Mouse (Mus musculus) megakaryocyte, embryonic 14.5 days (primary cell): ENCODE measurements around the gene C2cd4a. TPM values are rescaled to one million over a fixed set of nuclear protein-coding genes. Genes with fewer than 3 reads are reported as not detected.

Experiments used
- H3K27me3 ChIP-seq: replicated peaks from 2 replicates; pipeline ENCODE3; 2012; ENCODE audit warnings: inconsistent platforms
- H3K36me3 ChIP-seq: replicated peaks from 2 replicates; pipeline ENCODE3; 2012; ENCODE audit warnings: low read length, inconsistent platforms, mixed read lengths
- H3K4me1 ChIP-seq: 2 replicates; pipeline ENCODE4 v1.6.1; 2012; ENCODE audit warnings: inconsistent platforms
- H3K4me3 ChIP-seq: replicated peaks from 2 replicates; pipeline ENCODE3; 2012; ENCODE audit warnings: moderate library complexity, mild to moderate bottlenecking, inconsistent platforms
- H3K9me3 ChIP-seq: 2 replicates; pipeline ENCODE4 v1.6.1; 2012; ENCODE audit warnings: inconsistent platforms
- FLI1 ChIP-seq: IDR thresholded peaks from 2 replicates; pipeline ENCODE4 v1.6.1; 2012; ENCODE audit warnings: low read length, inconsistent platforms, mixed read lengths
- GATA1 ChIP-seq: IDR thresholded peaks from 3 replicates; pipeline ENCODE4 v1.6.1; 2012; ENCODE audit warnings: mixed read lengths, low read length, inconsistent platforms, borderline replicate concordance
- polyA plus RNA-seq: library from polyadenylated mRNA; stranded (reverse); fragments of >175 nt; gene quantifications from 2 replicates; pipeline ENCODE4 v1.2.3, GENCODE M21; 2012; ENCODE audit warnings: low replicate concordance; ENCODE audit not compliant: insufficient read depth

The C2cd4a gene
- polyA plus RNA-seq, 1 experiment = not detected

DNA sequence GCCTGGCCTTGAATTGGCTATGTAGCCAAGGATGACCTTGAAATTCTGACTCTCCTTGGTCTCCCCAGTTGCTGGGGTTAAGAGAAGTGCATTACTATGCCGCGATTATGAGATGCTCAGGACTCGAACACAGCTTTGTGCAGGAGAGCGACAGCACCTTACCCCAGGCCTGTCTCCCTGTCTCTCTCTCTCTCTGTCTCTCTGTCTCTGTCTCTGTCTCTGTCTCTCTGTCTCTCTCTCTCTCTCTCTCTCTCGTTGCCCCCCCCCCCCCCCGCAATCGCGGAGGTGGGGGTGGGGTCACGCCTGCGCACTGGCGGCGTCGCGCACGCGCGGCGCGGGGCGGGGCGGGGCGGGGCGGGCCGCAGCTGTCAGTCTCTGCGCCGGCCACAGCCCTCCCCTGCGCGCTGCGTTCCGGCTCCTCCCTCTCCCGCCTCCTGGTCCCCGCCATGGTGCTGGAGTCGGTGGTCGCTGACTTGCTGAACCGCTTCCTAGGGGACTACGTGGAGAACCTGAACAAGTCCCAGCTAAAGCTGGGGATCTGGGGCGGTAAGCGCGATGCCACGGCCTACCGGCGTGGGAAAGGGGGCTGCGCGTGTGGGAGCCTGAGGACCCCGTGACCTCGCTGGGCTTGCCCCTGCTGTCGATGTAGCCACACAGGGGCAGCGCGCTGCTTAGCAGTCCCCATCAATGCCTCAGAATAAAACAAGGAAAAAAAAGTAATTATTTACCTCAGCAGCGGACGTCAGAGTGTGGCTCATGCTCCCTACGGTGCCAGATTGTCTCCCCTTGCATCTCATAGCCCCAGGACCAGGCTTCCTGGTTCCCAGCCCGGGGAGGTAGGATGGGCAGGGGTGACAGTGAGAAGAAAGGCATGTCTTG lies 8.1 kb upstream of the C2cd4a start, which contains the start of gene Vps13c:
Gene Vps13c (plus strand): TSS at position 416 of the 879 bp plus-strand sequence.
- TF ChIP-seq FLI1 = no peak
- TF ChIP-seq GATA1 = no peak
- Histone ChIP-seq H3K27me3 (peaks cover 3% of the 10 kb centered on the region), H3K36me3 (no peaks in the 10 kb centered on the region), H3K4me3 (peak within 1 kb of the TSS; percentile 99), H3K4me1 (peaks cover 44% of the 10 kb centered on the region), H3K9me3 (no peaks in the 10 kb centered on the region)

DNA sequence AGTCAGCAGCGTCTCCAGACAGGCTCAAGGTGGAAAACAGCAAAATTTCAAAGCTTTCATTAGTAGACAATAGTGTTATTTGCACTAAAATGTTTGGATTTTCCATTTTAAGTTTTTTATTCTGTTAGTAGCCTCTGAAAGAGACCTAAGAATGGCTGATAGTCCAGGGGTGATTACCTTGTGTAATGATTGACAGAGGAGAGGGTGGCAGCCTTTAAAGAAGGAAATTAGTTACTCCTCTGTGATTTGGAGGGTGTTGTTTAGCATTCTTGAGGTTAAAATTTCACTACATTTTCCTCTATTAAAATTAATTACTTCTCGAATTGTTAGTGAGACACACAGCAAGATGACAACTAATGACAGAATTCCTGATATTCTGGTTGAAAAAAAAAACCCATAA lies 5.2 kb upstream of the C2cd4a start:
- Histone ChIP-seq H3K36me3 (no peaks in the 10 kb centered on the region), H3K27me3 (peaks cover 23% of the 10 kb centered on the region), H3K4me1 (peaks cover 24% of the 10 kb centered on the region), H3K4me3 (no peak overlapping the region), H3K9me3 (peaks cover 4% of the 10 kb centered on the region)
- TF ChIP-seq GATA1 = no peak
- TF ChIP-seq FLI1 = no peak

DNA sequence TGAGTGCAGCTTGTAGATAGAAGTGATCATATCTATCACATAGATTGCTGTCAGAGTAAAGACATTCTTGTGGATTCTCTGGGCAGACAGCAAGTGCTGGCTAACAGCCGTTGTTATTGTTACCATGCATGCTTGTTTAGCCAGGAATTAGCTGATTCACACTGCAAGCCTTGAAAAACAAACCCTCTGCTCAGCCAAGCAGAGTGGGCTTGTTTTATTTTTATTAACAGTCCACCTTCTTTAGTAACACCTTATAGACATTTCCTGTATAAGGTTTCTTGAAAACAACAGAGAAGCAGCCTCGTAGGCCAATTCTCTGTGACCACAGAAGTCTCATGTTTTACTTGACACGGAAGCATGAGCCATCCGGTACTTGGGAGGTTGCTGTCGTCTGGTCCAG lies 2.4 kb upstream of the C2cd4a start:
- no peak overlapping the region for H3K4me3 ChIP-seq
- peaks cover 49% of the 10 kb centered on the region for H3K27me3 ChIP-seq
- peaks cover 4% of the 10 kb centered on the region for H3K9me3 ChIP-seq
- no peaks in the 10 kb centered on the region for H3K36me3 ChIP-seq
- peaks cover 21% of the 10 kb centered on the region for H3K4me1 ChIP-seq
- TF ChIP-seq GATA1 (no peak), FLI1 (no peak)

DNA sequence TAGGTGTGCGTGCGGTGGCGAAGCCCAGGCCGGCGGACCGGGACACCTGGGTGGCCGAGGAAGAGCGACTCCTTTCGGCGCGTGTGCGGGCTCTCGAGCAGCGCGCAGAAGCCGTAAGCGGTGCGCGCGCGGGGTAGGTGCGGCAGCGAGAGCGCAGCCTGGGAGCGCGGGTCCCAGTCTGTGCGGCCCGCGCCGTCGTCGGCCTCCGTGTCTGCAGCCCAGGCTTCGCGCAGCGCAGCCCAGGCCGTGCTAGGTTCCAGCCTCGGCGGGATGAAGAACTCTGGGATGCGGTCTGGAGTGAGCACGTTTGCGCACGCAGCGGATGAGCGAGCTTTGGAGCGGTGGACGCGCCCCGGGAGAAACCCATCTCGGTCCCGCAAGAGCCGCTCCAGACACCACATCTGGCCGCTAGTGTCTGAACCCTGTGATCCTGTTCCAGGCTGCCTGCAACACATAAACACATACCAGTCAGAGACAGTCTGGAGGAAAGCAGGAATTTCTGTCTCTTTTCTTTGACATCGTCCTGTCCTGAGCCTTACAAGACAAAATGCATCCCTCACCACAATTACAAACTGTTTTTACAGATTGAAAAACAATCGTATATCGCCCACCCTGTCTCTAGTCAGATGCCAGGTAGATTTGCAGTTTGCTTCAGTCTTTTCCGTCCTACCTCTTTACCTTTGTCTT lies 628 bp downstream of the C2cd4a start:
- no peak for TF ChIP-seq GATA1
- no peak for TF ChIP-seq FLI1
- no peaks in the 10 kb centered on the region for H3K36me3 ChIP-seq
- peaks cover 60% of the 10 kb centered on the region for H3K27me3 ChIP-seq
- H3K9me3 ChIP-seq = peaks cover 4% of the 10 kb centered on the region
- H3K4me1 ChIP-seq = peaks cover 21% of the 10 kb centered on the region
- peak overlapping the region; percentile 88 for H3K4me3 ChIP-seq

DNA sequence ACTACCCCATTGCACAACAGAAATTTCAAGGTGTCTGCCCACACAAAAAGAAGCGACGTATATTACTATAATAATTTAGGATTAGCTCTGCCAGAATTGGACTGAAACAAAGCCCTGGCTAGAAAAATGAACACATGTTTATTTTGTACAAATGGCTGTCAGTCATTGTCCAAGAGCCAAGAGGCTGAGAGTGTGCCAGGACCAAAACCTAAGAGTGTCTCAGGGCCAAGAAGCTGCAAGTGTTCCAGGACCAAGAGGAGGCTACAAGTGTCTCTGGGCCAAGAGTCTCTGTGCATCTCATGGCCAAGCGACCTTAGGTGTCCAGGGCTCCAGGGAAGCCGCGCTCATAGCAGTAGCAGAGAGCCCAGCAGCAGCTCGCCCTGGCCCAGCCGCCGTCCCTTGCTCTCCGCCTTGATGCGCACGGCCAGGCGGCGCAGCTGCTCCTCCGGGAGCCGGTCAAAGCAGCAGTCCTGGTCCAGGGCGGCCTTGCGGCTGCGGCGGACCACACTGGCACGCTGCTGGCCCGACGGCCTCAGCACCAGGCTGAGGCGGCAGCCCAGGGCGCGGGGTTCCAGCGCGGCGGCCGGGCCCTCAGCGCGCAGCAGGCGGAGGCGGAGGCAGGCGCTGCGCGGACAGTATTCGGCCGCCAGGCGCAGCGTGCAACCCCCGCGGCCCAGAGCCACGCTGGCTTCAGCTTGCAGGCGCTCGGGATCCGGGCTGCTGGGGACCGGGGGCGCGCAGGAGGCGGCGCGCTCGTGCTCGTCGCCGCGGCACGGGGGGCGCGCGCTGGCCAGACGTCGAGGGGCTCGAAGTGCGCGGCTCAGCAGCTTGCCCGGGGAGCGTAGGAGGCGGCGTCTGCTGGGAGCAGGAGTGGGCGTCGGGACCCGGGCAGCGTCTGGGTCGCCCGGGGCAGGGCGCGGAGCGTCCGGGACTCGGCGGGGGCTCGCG lies 1.4 kb downstream of the C2cd4a start:
- no peaks in the 10 kb centered on the region for H3K36me3 ChIP-seq
- peak overlapping the region; percentile 88 for H3K4me3 ChIP-seq
- H3K27me3 ChIP-seq = peaks cover 57% of the 10 kb centered on the region
- TF ChIP-seq GATA1 (no peak), FLI1 (no peak)
- H3K4me1 ChIP-seq = peaks cover 21% of the 10 kb centered on the region
- H3K9me3 ChIP-seq = peaks cover 4% of the 10 kb centered on the region

DNA sequence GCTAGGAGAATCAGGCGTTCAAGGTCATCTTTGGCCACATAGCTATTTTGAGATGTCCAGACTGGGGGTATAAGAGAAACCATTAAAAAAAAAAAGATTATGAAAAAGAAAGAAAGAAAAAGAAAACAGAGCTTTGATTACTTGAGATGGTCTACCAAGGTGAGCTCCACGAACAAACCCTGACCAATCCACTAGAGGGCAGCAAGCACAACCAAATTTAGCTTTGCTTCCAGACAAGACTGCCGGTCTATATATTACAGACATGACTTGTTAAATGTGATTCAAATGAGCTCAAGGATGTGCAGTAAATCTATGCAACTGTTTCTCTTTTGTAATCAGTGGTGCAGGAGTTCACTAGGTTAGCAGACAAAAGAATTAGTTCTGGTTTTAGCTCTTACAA lies 3.9 kb downstream of the C2cd4a start:
- Histone ChIP-seq H3K27me3 (peaks cover 44% of the 10 kb centered on the region), H3K4me1 (peaks cover 21% of the 10 kb centered on the region), H3K4me3 (no peak overlapping the region), H3K36me3 (no peaks in the 10 kb centered on the region), H3K9me3 (peaks cover 4% of the 10 kb centered on the region; the same call in 1 of the 2 replicates)
- TF ChIP-seq GATA1 (no peak), FLI1 (no peak)

DNA sequence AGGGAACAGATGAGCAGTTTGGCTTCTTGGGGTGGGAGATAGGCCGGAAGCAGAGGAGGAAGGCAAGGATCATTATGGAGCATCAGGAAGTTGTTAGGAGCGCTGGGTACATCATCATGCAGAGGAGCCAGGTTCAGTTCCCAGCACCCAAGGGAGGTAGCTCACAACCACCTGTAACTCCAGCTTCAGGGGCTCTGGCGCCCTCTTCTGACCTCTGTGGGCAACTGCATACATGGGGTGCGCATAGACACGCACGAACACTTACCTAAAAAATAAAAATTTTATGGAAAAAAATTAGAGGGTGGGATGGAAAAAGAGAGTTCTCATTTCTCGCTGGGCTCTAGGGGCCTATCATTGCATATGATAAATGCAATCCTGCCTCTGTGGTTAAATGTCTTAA lies 6.6 kb downstream of the C2cd4a start:
- H3K36me3 ChIP-seq = no peaks in the 10 kb centered on the region
- no peak overlapping the region for H3K4me3 ChIP-seq
- H3K4me1 ChIP-seq = peaks cover 2% of the 10 kb centered on the region
- peaks cover 4% of the 10 kb centered on the region; the same call in 1 of the 2 replicates for H3K9me3 ChIP-seq
- TF ChIP-seq GATA1 (no peak), FLI1 (no peak)
- H3K27me3 ChIP-seq = peaks cover 22% of the 10 kb centered on the region

DNA sequence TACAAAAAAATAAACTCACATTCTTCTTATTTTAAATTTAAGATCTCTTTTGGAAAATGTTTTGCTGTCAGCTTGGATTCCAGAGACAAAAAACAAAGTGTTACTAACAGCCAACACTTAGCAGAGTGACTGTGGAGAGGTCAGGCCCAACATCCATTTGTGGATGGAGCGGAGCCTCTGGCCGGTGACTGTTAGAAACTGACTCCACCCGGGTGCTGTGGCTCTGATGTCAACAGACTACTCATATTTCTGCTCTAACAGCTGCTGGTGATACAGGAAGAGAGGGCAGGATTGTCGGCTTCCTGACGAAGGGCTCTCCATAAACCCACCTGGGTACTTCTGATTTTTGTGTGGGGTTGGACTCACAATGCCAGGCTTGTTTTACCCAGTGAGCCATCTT lies 9.0 kb downstream of the C2cd4a start:
- Histone ChIP-seq H3K27me3 (peaks cover 5% of the 10 kb centered on the region), H3K36me3 (no peaks in the 10 kb centered on the region), H3K4me3 (no peak overlapping the region), H3K9me3 (peaks cover 10% of the 10 kb centered on the region), H3K4me1 (no peaks in the 10 kb centered on the region)
- TF ChIP-seq GATA1 (no peak), FLI1 (no peak)

DNA sequence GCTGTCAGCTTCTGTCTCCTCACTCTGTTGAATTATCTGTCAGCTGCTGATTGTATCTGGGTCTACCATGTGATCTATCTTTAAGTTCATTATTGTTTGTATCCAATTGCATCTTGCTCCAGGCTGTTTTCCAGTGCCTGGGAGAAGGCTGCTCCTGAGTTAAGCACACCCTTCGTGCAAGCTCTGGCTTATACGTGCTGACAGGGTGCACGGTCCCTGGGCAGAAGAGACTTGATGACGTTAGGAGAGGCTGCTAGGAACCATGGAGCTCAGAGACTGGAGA lies 13.5 kb downstream of the C2cd4a start:
- Histone ChIP-seq H3K4me3 (no peak overlapping the region), H3K9me3 (peaks cover 6% of the 10 kb centered on the region), H3K36me3 (no peaks in the 10 kb centered on the region), H3K27me3 (peaks cover 3% of the 10 kb centered on the region), H3K4me1 (peaks cover 9% of the 10 kb centered on the region; the same call in 1 of the 2 replicates)
- TF ChIP-seq GATA1 (no peak), FLI1 (no peak)
